Mouse (Mus musculus) urinary bladder, postnatal 4 days (tissue): ENCODE measurements around the gene Hoga1.

Source experiments
- DNase-seq, 2 experiments: peaks; one replicate each; pipeline ENCODE4 v3.0.0; 2021 to 2022; ENCODE audit warnings: low spot score in 2 of 2

The Hoga1 gene

GRCm38 (mm10) chr19:42045269-42046102 lies at the start of gene Hoga1:
Gene Hoga1 (plus strand): TSS chr19:42045610.
- peak; percentile 73 to 81 for DNase-seq

DNA sequence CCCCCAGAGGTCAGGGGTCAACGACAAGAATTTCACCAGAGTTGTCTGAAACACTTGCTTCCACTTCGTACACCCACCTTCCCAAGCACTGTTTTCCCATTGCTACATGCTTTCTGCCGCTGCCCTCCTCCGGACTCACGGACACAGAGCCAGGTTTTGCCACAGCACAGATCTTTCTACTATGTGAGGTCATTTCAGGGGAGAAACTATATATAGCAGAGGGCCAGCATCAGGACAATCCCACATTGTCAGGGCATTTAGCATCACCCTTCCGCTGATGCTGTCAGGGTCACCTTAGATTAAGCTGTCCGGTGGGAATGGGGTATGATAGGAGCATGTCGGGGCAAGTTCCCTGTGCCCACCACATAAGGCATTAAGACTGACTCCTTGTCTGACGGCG lies 48.3 kb upstream of the Hoga1 start:
- no peak for DNase-seq

DNA sequence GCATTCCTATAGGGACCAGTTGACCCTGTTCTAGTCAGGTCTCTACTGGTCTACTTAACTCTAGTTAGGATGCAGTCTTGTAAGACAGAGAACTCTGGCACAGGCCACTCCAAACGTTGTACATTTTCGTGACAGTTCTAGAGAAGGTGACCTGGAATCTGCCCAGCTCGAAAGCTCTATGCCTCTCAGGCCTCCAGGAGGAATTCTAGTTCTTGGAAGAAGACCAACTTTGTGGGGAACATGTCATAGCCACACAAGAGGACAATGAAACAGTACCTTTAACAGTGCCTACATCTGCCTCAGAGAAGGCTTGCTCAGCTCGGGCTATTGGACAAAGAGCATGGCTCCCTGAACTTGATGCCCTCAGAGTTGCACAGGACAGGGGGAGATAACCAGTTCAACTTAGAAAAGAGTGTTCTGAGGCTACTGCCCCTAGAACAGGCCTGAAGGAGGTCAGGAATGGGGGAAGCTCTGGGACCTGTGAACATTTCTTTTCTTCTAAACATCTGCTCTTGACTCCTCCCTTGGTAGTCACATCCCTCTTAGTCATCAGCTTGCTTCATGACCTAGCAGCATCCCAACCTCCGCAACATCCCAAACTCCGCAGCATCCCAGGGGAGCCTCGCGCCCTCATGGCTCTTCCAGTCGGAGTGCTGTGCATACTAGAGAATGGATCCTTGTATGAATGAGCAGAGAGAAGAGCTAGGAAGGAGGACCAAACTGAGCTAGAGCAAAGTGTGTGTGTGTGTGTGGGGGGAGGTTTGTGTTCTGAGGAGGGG lies 46.5 kb upstream of the Hoga1 start:
- no peak for DNase-seq

DNA sequence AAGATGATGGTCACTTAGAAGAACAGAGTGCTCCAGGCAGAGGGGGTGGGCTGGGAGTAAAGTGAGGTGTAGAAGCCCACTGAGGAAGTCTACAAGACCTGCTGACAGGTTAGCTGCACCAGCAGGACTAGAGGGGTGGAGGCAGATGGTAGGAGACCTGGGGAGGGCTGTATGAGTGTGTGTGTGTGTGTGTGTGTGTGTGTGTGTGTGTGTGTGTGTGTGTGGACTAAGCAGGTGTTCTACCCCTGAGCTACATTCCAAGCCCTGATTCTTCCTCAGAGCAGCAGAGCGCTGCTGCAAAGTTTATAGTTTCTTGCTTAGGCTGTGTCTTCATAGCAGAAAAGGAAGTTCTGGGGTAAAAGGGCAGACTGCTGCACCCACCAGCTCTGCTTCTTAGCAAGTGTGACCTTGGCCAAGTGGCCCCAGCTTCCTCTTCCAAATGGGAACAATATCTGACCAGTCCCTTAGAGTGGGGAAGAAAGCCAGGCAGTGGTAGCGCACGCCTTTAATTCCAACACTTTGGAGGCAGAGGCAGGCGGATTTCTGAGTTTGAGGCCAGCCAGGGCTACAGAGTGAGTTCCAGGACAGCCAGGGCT lies 45.6 kb upstream of the Hoga1 start:
- no peak for DNase-seq

- peak in 1 of 2 experiments; percentile 45 for DNase-seq
Measured at GRCm38 (mm10) chr19:42000446-42000958, 44.9 kb upstream of the Hoga1 start.

DNA sequence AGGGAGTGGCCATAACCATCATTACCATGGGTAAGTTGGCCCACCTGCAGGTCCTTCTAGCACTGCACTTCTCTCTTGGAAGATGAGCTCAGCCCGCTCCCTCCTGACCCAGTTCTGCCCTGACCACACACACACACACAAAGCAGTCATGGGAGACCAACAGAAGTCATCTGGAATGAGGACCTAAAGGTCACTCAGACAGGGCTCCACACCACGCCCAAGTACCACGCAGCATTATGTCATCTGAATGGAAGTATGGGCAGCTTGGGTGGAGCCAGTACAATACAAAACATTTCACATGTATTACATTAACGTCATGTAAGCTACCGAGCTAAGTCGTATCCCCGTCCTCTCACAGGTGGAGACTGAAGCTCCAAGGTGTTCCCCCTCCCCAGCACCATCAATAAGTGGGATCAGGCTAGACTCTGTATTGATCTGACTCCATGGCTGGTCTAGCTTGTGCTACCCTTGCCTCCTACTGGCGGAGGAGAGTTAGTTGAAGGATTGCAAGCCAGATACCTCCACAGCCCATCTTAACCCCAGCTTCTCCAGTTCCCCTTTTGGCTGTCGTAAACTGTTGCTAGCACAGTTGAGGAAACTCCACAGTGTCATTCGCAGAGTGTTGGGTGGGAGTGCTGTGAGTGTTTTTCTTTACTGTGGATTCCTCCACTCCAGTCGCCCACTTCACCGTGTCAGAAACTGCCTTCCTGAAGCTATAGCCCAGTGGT lies 44.0 kb upstream of the Hoga1 start:
- DNase-seq, result no peak

GRCm38 (mm10) chr19:42004258-42004657 lies 41.2 kb upstream of the Hoga1 start:
- DNase-seq, result no peak

DNA sequence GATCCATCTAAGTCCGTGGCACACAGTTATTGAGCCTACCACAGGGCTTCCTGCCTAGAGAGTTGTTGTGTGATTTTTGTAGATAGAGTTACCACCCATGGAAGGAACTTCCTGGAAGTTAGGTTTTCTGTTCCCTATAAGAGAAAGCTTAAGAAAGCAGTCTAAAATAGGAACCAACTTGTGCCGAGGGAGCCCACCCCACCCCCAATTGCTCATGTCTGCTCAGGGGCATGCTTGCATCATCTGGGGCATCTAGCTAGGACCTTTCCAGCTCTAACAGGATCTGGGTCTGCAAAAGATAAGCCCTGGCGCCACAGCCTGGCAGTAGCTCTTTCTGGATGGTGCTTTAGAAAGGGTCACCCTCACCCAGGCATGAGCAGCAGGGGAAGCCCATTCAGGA lies 39.8 kb upstream of the Hoga1 start:
- DNase-seq, result no peak

DNA sequence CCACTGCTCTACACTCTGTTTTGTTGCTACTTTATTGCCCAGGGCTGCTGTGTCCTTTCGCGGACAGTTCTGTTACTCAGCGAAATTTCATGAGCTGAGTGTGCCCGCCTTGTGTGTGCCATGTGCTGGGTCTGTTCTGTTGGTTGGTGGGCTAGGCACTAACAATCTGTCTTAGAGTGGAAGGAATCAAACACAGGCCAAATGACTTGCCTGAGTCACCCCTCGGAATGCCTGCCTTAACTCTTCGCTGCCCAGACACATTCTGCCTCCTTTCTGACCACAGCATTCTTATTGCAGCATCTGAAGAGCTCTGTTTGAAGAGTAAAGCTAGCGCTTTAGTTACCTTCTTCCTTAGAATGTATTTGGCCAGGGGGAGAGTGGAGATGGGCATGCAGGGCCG lies 38.8 kb upstream of the Hoga1 start:
- no peak for DNase-seq

DNA sequence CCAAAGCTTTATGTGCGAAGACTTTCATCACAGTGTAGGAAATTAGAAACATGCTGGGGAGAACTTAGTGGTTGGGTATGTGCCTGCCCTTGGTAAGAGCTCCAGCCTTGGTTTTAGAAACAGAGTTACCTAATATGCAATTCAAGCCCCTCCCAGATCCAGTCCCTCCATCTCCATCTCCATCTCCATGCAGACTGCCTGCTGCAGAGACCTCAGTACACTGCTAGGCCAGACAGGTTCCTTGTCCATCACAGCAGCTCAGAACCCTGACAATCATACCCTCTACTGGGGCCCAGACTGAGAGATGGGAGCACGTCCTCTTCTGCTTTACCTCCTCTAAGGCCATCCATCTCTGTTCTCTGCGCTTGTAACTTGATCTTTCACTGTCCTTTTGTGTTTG lies 36.8 kb upstream of the Hoga1 start:
- DNase-seq, result no peak

GRCm38 (mm10) chr19:42009067-42009466 lies 36.3 kb upstream of the Hoga1 start:
- DNase-seq, result no peak

- no peak for DNase-seq
Measured at GRCm38 (mm10) chr19:42010436-42010835, 35.0 kb upstream of the Hoga1 start.

GRCm38 (mm10) chr19:42011123-42011522 lies 34.3 kb upstream of the Hoga1 start:
- no peak for DNase-seq

- DNase-seq, result no peak
Measured at GRCm38 (mm10) chr19:42014231-42014825, 31.1 kb upstream of the Hoga1 start.

DNA sequence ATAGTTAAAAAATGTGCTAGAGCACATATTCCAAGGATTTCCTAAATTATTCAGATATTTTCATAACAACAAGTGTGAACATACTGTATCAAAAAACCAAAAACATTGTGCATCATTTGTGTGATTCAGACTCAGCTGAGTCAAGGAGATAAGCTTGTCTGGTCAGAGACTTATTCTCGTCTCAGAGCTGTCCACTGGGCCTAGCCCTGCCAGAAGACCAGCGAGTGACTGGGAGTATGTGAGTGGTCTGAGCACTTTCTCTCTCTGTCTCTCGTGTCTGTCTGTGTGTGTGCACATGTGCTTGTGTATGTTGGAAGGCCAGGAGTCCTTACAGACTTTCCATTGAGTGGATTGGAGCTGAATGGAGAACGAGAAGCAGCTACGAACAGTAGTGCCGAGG lies 30.4 kb upstream of the Hoga1 start:
- no peak for DNase-seq

GRCm38 (mm10) chr19:42016251-42016650 lies 29.2 kb upstream of the Hoga1 start:
- no peak for DNase-seq

DNA sequence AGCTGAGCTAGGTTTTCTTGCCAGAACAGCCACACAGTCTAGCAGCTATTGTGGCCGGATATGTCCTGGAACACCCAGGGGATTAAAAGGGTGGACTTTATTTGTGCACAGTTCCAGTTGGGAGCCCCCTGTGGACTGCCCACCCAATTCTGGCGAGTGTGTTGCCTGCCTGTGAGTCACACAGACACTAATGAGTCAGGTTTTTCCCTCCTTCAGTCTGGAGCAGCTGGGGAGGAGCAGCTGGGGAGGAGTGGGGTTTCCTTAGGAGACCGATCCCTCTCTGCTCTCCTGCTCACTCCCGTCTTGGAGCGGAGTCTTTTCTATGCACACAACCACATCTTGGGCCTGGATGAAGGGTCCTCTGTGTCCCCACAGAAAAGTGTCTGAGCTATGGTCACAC lies 28.6 kb upstream of the Hoga1 start:
- DNase-seq, result no peak

GRCm38 (mm10) chr19:42017399-42018247 lies 27.8 kb upstream of the Hoga1 start:
- DNase-seq, result peak in 1 of 2 experiments; percentile 51

- no peak for DNase-seq
Measured at GRCm38 (mm10) chr19:42019011-42019522, 26.3 kb upstream of the Hoga1 start.
